Mouse (Mus musculus): Measurements from ENCODE around the gene Hist1h4m.
A peak's percentile ranks its signal among the peaks of the same experiment; 100 is the strongest.

- TF ChIP-seq POLR2A (IDR thresholded peaks at IDR 0.05; ENCODE audit: insufficient read length, low read depth) (no peak), TCF12 (IDR thresholded peaks at IDR 0.05; ENCODE audit: insufficient read depth, poor library complexity, severe bottlenecking) (no peak), USF1 (IDR thresholded peaks at IDR 0.05; ENCODE audit: low read depth) (no peak), REST (IDR thresholded peaks at IDR 0.05; ENCODE audit: insufficient read depth, insufficient read length) (no peak), TCF3 (IDR thresholded peaks at IDR 0.05; ENCODE audit: insufficient read length, low read depth) (no peak), CEBPB (IDR thresholded peaks at IDR 0.05; ENCODE audit: insufficient read depth, poor library complexity, severe bottlenecking) (0 out of 2 replicates have a peak, but pooled peaks have one; percentile 5), MYOD1 (IDR thresholded peaks at IDR 0.05; ENCODE audit: control insufficient read depth in 1 of 3, insufficient read length in 2 of 3, low read depth in 2 of 3) (no peak)
Measured at GRCm38 (mm10) chr13:21783734-21784161, 27.8 kb upstream of the Hist1h4m start.
